Mouse (Mus musculus): Measurements from ENCODE around the gene Lect2.

- no peak for TF ChIP-seq POLR2A (IDR thresholded peaks at IDR 0.05; ENCODE audit: low read depth, low read length)
- no peak for TF ChIP-seq CTCF (IDR thresholded peaks at IDR 0.05; ENCODE audit: borderline replicate concordance, insufficient read depth, low read length)
Measured at GRCm38 (mm10) chr13:56559841-56560370, 11.6 kb upstream of the Lect2 start.
